Mouse (Mus musculus) E14TG2a.4 (cell line): ENCODE measurements around the gene Pnmal2.

Source experiments
- CTCF ChIP-seq: conservative IDR thresholded peaks from 2 replicates; pipeline ENCODE4 v1.5.1; 2014; ENCODE audit warnings: low read length
- NANOG ChIP-seq: IDR thresholded peaks from 2 replicates; pipeline ENCODE4 v1.6.1; 2014; ENCODE audit warnings: borderline replicate concordance, low read length, mixed read lengths

DNA sequence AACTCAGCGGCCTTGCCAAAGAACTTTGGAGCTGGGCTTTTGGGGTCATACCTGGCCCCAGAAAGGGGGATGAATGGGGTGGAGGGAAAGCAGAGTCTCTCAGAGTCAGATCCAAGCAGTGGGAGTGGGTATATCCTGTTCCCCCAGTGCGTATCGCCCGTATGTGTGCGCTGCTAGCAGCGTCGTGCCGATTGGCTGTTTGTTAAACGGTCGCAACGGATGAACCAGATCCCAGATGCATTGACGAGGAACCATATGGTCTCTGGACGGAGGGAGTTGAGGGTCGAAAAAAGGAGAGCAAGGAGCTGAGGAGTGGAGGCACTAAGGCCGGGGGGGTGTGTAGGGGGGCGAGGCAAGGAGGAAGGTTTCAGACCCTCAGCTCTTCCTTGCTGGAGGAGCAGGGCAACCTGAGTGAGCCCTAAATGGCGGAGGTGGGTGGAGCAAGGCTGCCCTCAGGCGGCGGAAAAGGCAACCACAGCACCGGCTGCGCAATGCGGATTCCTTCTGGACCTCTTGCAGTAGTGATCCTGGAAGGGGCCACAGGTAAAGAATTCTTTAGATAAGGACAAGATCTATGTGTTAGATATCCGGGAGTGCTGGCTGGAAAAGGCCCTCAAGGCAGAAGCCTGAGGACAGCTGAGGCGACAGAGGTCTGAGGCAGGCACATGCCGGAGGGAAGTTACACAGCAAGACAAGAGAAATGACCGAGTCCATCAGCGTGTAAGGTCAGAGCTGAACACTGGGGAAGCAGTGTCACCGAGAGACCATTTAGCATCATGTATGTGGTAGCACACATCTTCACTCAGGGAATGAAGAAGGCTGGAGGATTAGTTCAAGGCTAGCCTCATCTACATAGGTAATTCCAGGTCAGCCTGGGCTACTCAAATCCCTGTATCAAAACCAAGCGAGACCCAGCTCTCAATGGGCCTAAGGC lies 5.7 kb downstream of the Pnmal2 start:
- peak; percentile 35 for TF ChIP-seq CTCF
- no peak for TF ChIP-seq NANOG
